Mouse (Mus musculus) embryonic fibroblast, embryonic 13.5 days (primary cell): ENCODE measurements around the gene Pram1. TPM values are rescaled to one million over a fixed set of nuclear protein-coding genes. Genes with fewer than 3 reads are reported as not detected.

ENCODE experiments used
- H3K27ac ChIP-seq: 2 replicates; pipeline ENCODE4 v1.5.1; 2012; ENCODE audit warnings: low read length, control low read depth, inconsistent platforms; ENCODE audit not compliant: insufficient read depth
- H3K4me1 ChIP-seq: 2 replicates; pipeline ENCODE4 v1.6.1; 2011; ENCODE audit warnings: low read length; ENCODE audit not compliant: control insufficient read depth, insufficient read depth
- H3K4me3 ChIP-seq: 2 replicates; pipeline ENCODE4 v1.5.1; 2011; ENCODE audit warnings: mild to moderate bottlenecking, control low read depth, low read length; ENCODE audit not compliant: insufficient read depth
- CTCF ChIP-seq: IDR thresholded peaks from 2 replicates; pipeline ENCODE4 v1.5.1; 2011; ENCODE audit warnings: mild to moderate bottlenecking, control low read depth, low read length, moderate library complexity, borderline replicate concordance; ENCODE audit not compliant: insufficient read depth
- POLR2A ChIP-seq: IDR thresholded peaks from 2 replicates; pipeline ENCODE4 v1.6.1; 2011; ENCODE audit warnings: low read depth, mild to moderate bottlenecking, control low read depth, low read length, moderate library complexity
- polyA plus RNA-seq: library from polyadenylated mRNA; stranded (reverse); fragments of >200 nt; gene quantifications from 2 replicates; pipeline ENCODE4 v1.2.4, GENCODE M21; 2011; ENCODE audit warnings: low read depth; ENCODE audit not compliant: missing spikeins, insufficient read length

Pram1 gene
- polyA plus RNA-seq, 1 experiment = not detected

DNA sequence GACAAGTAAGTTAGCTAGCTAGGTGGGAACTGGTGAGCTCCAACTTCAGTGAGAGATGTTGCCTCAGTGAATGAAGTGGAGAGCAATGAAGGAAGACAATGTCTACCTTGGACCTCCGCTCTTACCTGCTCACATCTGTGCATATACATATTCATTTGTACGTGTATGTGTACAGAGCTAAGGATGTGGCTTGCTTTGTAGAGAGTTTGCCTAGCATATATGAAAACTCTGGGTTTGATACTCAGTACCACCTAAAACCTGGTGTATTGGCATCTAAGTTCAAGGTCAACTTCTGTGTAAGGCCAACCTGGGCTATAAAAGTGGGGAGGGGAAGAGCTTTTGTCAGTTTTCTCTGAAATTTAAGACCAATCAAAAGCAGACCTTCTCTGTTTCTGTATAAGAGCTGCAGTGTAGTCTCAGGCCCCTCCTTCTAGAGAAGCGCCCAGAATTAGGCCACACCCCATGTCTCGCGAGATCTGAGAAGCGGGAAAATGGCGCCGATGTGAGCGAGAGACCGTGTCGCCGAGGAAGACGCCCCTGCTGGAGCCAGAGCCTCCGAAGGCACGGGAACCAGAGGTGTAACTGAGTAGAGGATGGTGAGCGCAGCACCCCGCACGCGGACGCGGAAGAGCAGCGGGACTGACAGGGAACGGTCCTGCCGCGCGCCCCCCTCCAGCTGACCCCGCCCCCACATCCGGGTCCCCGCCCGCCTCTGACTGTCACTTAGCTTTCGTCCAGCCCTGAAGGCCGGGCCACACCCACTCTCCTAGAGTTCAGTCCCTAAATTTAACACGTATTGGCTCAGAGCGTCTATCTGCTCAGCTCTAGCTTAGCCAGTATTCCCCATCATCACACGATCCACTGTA is 9.0 kb upstream of the Pram1 start, which contains the start of gene Zfp414:
Gene Zfp414, plus strand, starts transcription at position 470 of the 866 bp plus-strand sequence.
- Histone ChIP-seq H3K4me3 (peak within 1 kb of the TSS; percentile 44), H3K27ac (peak within 1 kb of the TSS; percentile 87), H3K4me1 (no peaks in the 10 kb centered on the region)
- TF ChIP-seq CTCF (no peak), POLR2A (peak; percentile 77)

DNA sequence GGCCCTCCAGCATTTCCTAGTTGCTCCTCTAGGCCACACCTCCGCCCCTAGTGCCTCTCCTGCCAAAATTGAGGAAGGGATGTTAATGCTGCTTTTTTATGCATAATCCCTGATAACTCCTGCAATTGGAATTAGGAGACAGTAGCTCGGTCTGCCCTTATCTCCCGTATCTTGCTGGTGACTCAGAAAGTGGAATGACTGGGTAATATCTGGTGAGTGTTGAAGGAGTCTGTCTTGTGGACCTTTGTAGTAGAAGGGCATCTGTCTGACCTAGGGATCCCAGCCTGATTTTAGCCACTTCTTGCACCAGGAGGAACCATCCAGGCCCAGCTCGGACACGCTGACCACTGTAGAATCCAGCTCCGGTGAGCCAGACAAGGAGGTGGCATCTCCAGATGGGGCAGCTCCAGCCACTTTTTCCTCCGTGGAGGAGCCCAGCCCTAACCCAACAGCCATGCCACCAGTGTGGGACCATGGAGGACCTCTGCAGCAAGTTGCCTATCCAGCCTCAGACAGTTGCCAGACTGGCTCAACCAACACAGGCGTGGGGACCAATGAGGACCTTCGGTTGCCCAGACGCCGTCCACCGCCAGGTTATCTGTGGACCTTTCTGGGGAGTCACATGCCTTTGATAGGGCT is 8.2 kb upstream of the Pram1 start:
- TF ChIP-seq POLR2A (no peak; the same call in 1 of the 2 replicates), CTCF (no peak)
- Histone ChIP-seq H3K4me3 (peak overlapping the region; percentile 40), H3K27ac (peak overlapping the region; percentile 72), H3K4me1 (no peaks in the 10 kb centered on the region)

GRCm38 (mm10) chr17:33630171-33630895 is 7.5 kb upstream of the Pram1 start:
- Histone ChIP-seq H3K4me3 (no peak overlapping the region), H3K27ac (peak overlapping the region; percentile 9; the same call in 1 of the 2 replicates), H3K4me1 (no peaks in the 10 kb centered on the region)
- TF ChIP-seq POLR2A (no peak), CTCF (no peak)

DNA sequence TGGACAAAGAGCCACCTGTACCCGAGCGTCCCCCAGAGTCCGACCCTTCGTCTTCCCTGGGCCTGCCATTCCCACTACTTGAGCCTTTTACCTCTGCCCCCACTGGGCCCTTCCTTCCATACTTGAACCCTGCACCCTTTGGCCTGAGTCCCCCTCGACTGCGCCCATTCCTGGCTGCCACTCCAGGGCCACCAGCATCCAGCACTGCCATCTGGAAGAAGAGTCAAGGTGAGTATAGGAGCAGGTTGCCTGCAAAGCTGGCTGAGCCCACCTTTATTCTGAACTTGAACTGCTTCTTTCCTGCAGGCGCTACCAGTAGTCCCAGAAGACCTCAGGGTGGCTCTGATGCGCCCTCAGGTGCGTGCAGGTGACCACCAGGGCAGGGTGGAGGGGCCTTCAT is 6.6 kb upstream of the Pram1 start:
- Histone ChIP-seq H3K27ac (no peak overlapping the region), H3K4me3 (no peak overlapping the region), H3K4me1 (no peaks in the 10 kb centered on the region)
- TF ChIP-seq CTCF = no peak
- TF ChIP-seq POLR2A = no peak

DNA sequence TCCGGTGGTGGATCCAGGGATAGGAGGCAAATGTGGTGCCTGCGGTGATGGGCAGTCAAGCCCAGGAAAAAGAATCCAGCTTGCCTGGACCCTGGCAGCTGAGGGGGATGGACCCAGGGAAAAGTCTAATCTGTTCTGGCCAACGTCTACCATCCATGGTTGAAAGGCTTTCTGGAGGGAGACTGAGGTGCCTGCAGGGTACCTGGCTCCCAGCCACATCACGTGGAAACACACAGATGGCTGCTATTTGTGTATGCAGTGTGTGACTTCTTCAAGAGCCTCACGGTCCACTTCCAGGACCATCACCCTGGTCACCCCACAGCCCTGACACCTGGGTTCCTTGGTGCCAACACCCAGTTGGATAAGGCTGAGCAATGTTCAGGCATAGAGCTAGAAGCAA is 6.1 kb upstream of the Pram1 start:
- H3K4me3 ChIP-seq = no peak overlapping the region
- TF ChIP-seq POLR2A = no peak
- no peak for TF ChIP-seq CTCF
- H3K4me1 ChIP-seq = no peaks in the 10 kb centered on the region
- H3K27ac ChIP-seq = no peak overlapping the region

DNA sequence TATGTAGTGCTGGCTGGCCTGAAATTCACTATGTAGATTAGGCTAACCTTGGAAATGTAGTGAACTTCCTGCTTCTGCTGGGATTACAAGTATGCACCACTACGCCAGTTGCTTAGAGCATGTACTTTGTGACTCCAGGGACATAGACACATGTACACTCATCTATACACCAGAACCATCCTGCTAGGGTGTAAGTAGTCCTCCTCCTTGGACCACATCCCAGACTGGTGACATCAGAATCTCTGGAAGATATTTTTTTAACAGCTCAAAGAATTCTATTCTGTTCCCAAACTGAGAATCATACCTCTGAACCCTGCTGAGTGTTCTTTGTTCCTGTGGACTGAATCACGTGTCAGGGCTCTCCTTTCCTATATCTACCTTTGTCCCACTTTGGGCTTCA is 818 bp upstream of the Pram1 start:
- Histone ChIP-seq H3K27ac (peak overlapping the region; percentile 37; the same call in 1 of the 2 replicates), H3K4me1 (peaks cover 7% of the 10 kb centered on the region), H3K4me3 (no peak overlapping the region)
- no peak for TF ChIP-seq POLR2A

GRCm38 (mm10) chr17:33639743-33640142 is 1.9 kb downstream of the Pram1 start:
- H3K27ac ChIP-seq = no peak overlapping the region
- H3K4me1 ChIP-seq = peaks cover 7% of the 10 kb centered on the region
- H3K4me3 ChIP-seq = no peak overlapping the region
- TF ChIP-seq CTCF = no peak

GRCm38 (mm10) chr17:33644068-33644467 is 6.2 kb downstream of the Pram1 start:
- no peak overlapping the region for H3K27ac ChIP-seq
- no peaks in the 10 kb centered on the region for H3K4me1 ChIP-seq
- TF ChIP-seq POLR2A = no peak
- TF ChIP-seq CTCF = no peak
- no peak overlapping the region for H3K4me3 ChIP-seq

GRCm38 (mm10) chr17:33645073-33645472 is 7.2 kb downstream of the Pram1 start:
- TF ChIP-seq POLR2A (no peak), CTCF (no peak)
- Histone ChIP-seq H3K4me1 (no peaks in the 10 kb centered on the region), H3K27ac (no peak overlapping the region), H3K4me3 (no peak overlapping the region)

DNA sequence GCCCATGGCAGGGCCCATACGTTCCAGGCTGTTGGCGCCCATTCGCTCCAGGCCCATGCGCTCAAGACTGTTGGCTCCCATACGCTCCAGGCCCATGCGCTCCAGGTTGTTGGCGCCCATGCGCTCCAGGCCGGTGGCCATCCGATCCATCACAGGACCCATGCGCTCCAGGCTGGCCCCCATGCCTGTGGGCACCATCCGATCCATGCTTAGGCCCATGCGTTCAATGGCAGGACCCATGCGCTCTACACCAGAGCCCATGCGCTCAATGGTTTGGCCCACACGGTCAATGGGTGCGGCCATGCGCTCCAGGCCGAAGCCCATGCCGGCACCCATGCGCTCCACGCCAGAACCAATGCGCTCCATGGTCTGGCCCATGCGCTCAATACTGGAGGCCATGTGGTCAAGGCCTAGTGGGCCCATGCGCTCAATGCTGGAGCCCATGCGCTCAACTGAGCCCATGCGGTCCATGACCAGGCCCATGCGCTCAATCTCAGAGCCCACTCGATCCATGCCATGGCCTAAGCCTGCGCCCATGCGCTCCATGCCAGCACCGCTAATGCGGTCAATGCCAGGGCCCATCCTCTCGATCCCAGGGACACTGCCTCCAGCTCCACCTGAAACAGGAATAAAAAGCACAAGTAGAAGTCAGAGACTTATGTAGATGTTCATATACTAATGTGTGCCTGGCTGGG is 12.1 kb downstream of the Pram1 start:
- TF ChIP-seq POLR2A (no peak), CTCF (no peak)
- Histone ChIP-seq H3K4me1 (no peaks in the 10 kb centered on the region), H3K4me3 (no peak overlapping the region), H3K27ac (no peak overlapping the region)
